In the genomic region with DNA sequence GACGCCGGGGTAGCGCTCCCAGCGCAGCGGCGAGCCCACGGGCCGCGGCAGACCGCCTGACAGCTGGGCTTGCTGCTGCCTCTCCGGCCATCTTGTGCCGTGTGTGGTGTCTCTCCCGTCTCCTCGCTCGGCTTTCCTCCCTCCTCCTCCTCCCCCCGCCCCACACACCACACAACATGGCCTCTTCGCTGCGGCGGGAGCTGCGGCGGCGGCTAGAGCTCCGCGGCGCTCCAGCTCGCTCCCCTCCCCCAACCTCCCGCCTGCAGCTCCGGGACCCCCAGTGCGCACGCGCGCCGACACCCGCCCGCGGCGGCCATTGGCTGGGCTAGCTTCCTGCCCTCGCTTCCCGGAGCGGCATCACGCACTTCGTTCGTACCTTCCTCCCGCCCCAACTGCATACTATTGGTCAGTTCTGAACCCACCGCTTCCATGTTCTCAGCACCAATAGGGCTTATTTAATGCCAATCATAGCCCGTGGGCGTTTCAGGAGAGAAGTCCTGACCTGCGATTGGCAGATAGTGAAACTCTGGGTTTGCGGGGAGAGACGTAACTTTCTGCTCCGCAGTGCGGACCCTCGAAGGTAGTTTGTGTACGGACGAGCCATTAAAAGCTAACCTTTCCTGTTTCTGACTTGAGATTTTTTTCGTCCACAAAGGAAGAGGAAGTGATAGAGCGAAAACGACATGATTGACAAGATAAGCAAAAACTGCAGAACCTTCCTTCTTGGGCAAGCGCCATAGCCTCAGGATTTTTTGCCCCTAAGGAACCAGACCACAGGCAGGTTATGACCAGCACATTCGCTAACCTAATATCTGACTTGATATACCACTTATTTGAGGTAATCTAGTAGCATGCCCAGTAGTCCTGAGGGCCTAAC, we compare ENCODE assay signal across 8 mouse cellular contexts. TPM values are rescaled to one million over a fixed set of nuclear protein-coding genes. Genes with fewer than 3 reads are reported as not detected.
DNase-seq lines count a peak whose midpoint lies in the region; ATAC-seq lines count a peak whose summit lies in the region.

No protein-coding gene starts in this region.

- H3K4me2 ChIP-seq in lung, embryonic 16.5 days (ENCODE audit: low read depth, low read length): peak overlapping the region; percentile 83

- under 1% methylated on average over 48 of the region's 60 CpGs for whole genome bisulfite sequencing in lung, embryonic 16.5 days

- H3K9ac ChIP-seq in lung, embryonic 16.5 days (ENCODE audit: low read length): peak overlapping the region; percentile 100

- no peaks in the 10 kb centered on the region for H3K9me3 ChIP-seq in lung, embryonic 16.5 days (ENCODE audit: control insufficient read depth, low read length)

- no peaks in the 10 kb centered on the region for H3K36me3 ChIP-seq in lung, embryonic 16.5 days (ENCODE audit: control insufficient read depth, insufficient read depth, low read length)

- no peaks in the 10 kb centered on the region for H3K27me3 ChIP-seq in lung, embryonic 16.5 days (ENCODE audit: control insufficient read depth, insufficient read depth, low read depth, low read length)

- peak overlapping the region; percentile 99 for H3K27ac ChIP-seq in lung, embryonic 16.5 days (ENCODE audit: low read length)

- H3K4me3 ChIP-seq in lung, embryonic 16.5 days (ENCODE audit: low read length): peak overlapping the region; percentile 99

- peak; percentile 91 to 93 for ATAC-seq in hematopoietic stem cell, adult 5-6 weeks (replicated peaks in 1 of 2; ENCODE audit: insufficient read depth in 1 of 2, low FRiP score in 2 of 2, low TSS enrichment in 1 of 2, low read depth in 1 of 2, poor library complexity in 2 of 2, severe bottlenecking in 2 of 2)
- ATAC-seq in lung, embryonic 16.5 days (ENCODE audit: low read depth): peak; percentile 99

- DNase-seq in MEL-GATA-1-ER (ENCODE audit: extremely low read depth, low read depth): peak; percentile 100
- peak; percentile 98 for DNase-seq in cerebellum, adult 8-10 months
- peak; percentile 100 for DNase-seq in forelimb bud, embryonic 11.5 days (ENCODE audit: low read depth, low spot score)
- peak; percentile 99 for DNase-seq in layer of hippocampus, adult 9-10 months (ENCODE audit: low spot score)
- DNase-seq in ovary, postnatal 10 days (ENCODE audit: low spot score): peak; percentile 97
- peak; percentile 99 to 100 for DNase-seq in thymus, postnatal 10 days (ENCODE audit: low spot score in 2 of 2)

- peaks cover 4% of the 10 kb centered on the region; the same call in 1 of the 2 replicates for H3K4me1 ChIP-seq in lung, embryonic 16.5 days (replicated peaks; ENCODE audit: control insufficient read depth, insufficient read depth, low read length)

RNA-seq across cellular contexts. Expression of gene Chd2, which starts 16.9 kb away (rescaled TPM):
- total RNA-seq in hematopoietic stem cell, adult 5-6 weeks (2017): 193 and 245 TPM in 2 replicates
- polyA plus RNA-seq in lung, embryonic 16.5 days (2015; fragmentation: Nextera tagmentation; extraction: Ambion mirVana): 53.7 and 58.9 TPM in 2 replicates

Comparison
In these comparisons a context has a peak if more than half of its experiments do, and no peak if none do; other contexts are left out.
1. Peak in every context shown above with its lines: DNase-seq, ATAC-seq, H3K4me3 ChIP-seq and H3K27ac ChIP-seq.